ENCODE assay signal across 9 mouse cellular contexts in the genomic region with DNA sequence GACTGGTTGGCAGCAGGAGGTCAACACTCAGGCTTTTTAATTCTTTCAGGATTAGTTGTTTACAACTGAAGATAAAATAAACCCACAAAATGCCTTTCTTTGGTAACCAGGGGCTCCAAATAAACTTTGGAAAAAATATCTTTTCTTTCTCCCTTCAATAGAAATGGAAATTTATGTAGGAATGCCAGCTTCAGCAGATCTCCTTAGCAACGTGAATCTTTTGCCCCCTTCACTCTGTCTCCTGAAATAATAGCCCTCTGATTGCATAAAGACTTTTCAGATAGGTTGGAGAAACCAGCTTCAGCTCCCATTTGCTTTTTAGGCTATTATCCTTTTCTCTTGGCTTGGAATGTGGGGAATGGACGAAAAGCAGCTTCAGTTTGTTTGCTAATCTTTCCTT. TPM values are rescaled to one million over a fixed set of nuclear protein-coding genes. Genes with fewer than 3 reads are reported as not detected.
DNase-seq lines count a peak whose midpoint lies in the region; ATAC-seq lines count a peak whose summit lies in the region.
"Had no signal": no experiment of that assay in that cellular context is flagged by ENCODE, and none has a peak within 500 bp of the region (broad histone marks: within the 10 kb centered on the region; RNA-seq: fewer than 3 reads in every experiment).

No protein-coding gene starts in this region.

- DNase-seq in heart, embryonic 10.5 days (ENCODE audit: low spot score) = no peak
- DNase-seq in heart, adult 11 months = no peak
- DNase-seq in Muller cell, postnatal 12 days (ENCODE audit: inconsistent ontology term) = peak; percentile 49
- DNase-seq in midbrain, embryonic 11.5 days (ENCODE audit: low spot score, missing footprints) = peak; percentile 85
- DNase-seq in frontal cortex, postnatal 14 days (ENCODE audit: low spot score in 2 of 2) = no peak
- DNase-seq in spleen, postnatal 36 days (ENCODE audit: low spot score in 2 of 2) = no peak
- DNase-seq in urinary bladder, adult 2 months (ENCODE audit: low spot score) = no peak
- DNase-seq: adrenal gland, postnatal 14 days had no signal

- no peaks in the 10 kb centered on the region for H3K36me3 ChIP-seq in heart, embryonic 10.5 days
- no peaks in the 10 kb centered on the region for H3K36me3 ChIP-seq in forebrain, embryonic 16.5 days (ENCODE audit: control insufficient read depth, insufficient read depth)
- H3K36me3 ChIP-seq in midbrain, embryonic 11.5 days (ENCODE audit: control insufficient read depth, insufficient read depth, low read length) = no peaks in the 10 kb centered on the region

- H3K27ac ChIP-seq in heart, embryonic 10.5 days = peak overlapping the region; percentile 67; the same call in 1 of the 2 replicates
- no peak overlapping the region for H3K27ac ChIP-seq in forebrain, embryonic 16.5 days (ENCODE audit: low read length)
- peak overlapping the region; percentile 82 for H3K27ac ChIP-seq in midbrain, embryonic 11.5 days (ENCODE audit: low read depth, low read length)

- H3K9ac ChIP-seq in forebrain, embryonic 16.5 days (replicated peaks; ENCODE audit: low read depth, low read length) = no peak overlapping the region
- H3K9ac ChIP-seq in midbrain, embryonic 11.5 days (ENCODE audit: low read length) = peak overlapping the region; percentile 70

- 14% methylated on average over 2 of the region's 2 CpGs for WGBS in heart, embryonic 10.5 days
- WGBS in forebrain, embryonic 16.5 days = 8% methylated on average over 2 of the region's 2 CpGs
- whole genome bisulfite sequencing in midbrain, embryonic 11.5 days = 10% methylated on average over 2 of the region's 2 CpGs

- H3K4me1 ChIP-seq in heart, embryonic 10.5 days = no peaks in the 10 kb centered on the region
- H3K4me1 ChIP-seq in forebrain, embryonic 16.5 days (replicated peaks; ENCODE audit: control insufficient read depth, insufficient read depth, low read length) = peaks cover 4% of the 10 kb centered on the region; the same call in 1 of the 2 replicates
- no peaks in the 10 kb centered on the region; the same call in 1 of the 2 replicates for H3K4me1 ChIP-seq in midbrain, embryonic 11.5 days (ENCODE audit: control insufficient read depth, insufficient read depth, low read length)

- ATAC-seq in forebrain, embryonic 16.5 days = peak; percentile 19; the same call in 1 of the 2 replicates
- ATAC-seq in midbrain, embryonic 11.5 days (ENCODE audit: low FRiP score) = peak; percentile 54

- H3K27me3 ChIP-seq in heart, embryonic 10.5 days (ENCODE audit: insufficient read depth, poor library complexity, severe bottlenecking) = no peaks in the 10 kb centered on the region
- H3K27me3 ChIP-seq in forebrain, embryonic 16.5 days (replicated peaks; ENCODE audit: control insufficient read depth, insufficient read depth, low read length) = no peaks in the 10 kb centered on the region
- no peaks in the 10 kb centered on the region for H3K27me3 ChIP-seq in midbrain, embryonic 11.5 days (ENCODE audit: control insufficient read depth, insufficient read depth, low read length)

- peak overlapping the region; percentile 64 for H3K4me3 ChIP-seq in heart, embryonic 10.5 days
- H3K4me3 ChIP-seq in forebrain, embryonic 16.5 days (replicated peaks; ENCODE audit: low read length) = peak overlapping the region; percentile 67
- H3K4me3 ChIP-seq in midbrain, embryonic 11.5 days (ENCODE audit: low read depth, low read length) = peak overlapping the region; percentile 58

- H3K4me2 ChIP-seq in forebrain, embryonic 16.5 days (ENCODE audit: low read length) = peak overlapping the region; percentile 50
- peak overlapping the region; percentile 49 for H3K4me2 ChIP-seq in midbrain, embryonic 11.5 days

- no peaks in the 10 kb centered on the region for H3K9me3 ChIP-seq in heart, embryonic 10.5 days
- H3K9me3 ChIP-seq in forebrain, embryonic 16.5 days (ENCODE audit: control insufficient read depth, low read length) = no peaks in the 10 kb centered on the region
- H3K9me3 ChIP-seq in midbrain, embryonic 11.5 days (ENCODE audit: control insufficient read depth, low read length) = no peaks in the 10 kb centered on the region

RNA-seq across cellular contexts. Expression of gene Tmem47, which starts 2.2 kb away (rescaled TPM):
- polyA plus RNA-seq in heart, embryonic 10.5 days (2016; fragmentation: Nextera tagmentation; extraction: Ambion mirVana) = 23.8 and 25.1 TPM in 2 replicates
- polyA plus RNA-seq in forebrain, embryonic 16.5 days (2015; fragmentation: Nextera tagmentation; extraction: Ambion mirVana) = 19.1 and 19.5 TPM in 2 replicates
- 70.8 and 73.9 TPM in 2 replicates for polyA plus RNA-seq in midbrain, embryonic 11.5 days (2014; fragmentation: Nextera tagmentation; extraction: Ambion mirVana)
- 28.9 and 38.0 TPM in 2 replicates for polyA plus RNA-seq in urinary bladder, adult 2 months (2012; rRNA removed)

Comparison
In these comparisons a context has a peak if more than half of its experiments do, and no peak if none do; other contexts are left out.
1. DNase-seq: peak in Muller cell, postnatal 12 days (single experiment) and midbrain, embryonic 11.5 days (single experiment); none in heart, embryonic 10.5 days (single experiment), heart, adult 11 months (single experiment), frontal cortex, postnatal 14 days (0 of 2), spleen, postnatal 36 days (0 of 2) and urinary bladder, adult 2 months (single experiment).
2. Peak in every context shown above with its lines, with median percentiles within 50 percentile points of each other: H3K4me3 ChIP-seq.